Mouse (Mus musculus) heart, embryonic 12.5 days (tissue): ENCODE data around the gene Poc5. TPM values are rescaled to one million over a fixed set of nuclear protein-coding genes. Genes with fewer than 3 reads are reported as not detected.
A peak's percentile ranks its signal among the peaks of the same experiment; 100 is the strongest.

Source experiments
- ATAC-seq: fragments of 200-750 bp; cut with Nextera tagmentation; 2 replicates; pipeline ENCODE4 v1.8.0; 2017; ENCODE audit warnings: moderate TSS enrichment, moderate library complexity; ENCODE audit not compliant: insufficient number of reproducible peaks, low FRiP score
- H3K27ac ChIP-seq: fragments of 300-500 bp; sonication (generic); 2 replicates; pipeline ENCODE4 v1.5.1; 2016; ENCODE audit warnings: mild to moderate bottlenecking, moderate library complexity; ENCODE audit not compliant: poor library complexity, severe bottlenecking
- H3K27me3 ChIP-seq: fragments of 300-500 bp; sonication (generic); replicated peaks from 2 replicates; pipeline ENCODE4 v1.6.1; 2016; ENCODE audit warnings: mild to moderate bottlenecking, moderate library complexity
- H3K36me3 ChIP-seq: fragments of 300-500 bp; sonication (generic); 2 replicates; pipeline ENCODE4 v1.6.1; 2016; ENCODE audit warnings: mild to moderate bottlenecking, moderate library complexity
- H3K4me1 ChIP-seq: fragments of 300-500 bp; sonication (generic); replicated peaks from 2 replicates; pipeline ENCODE4 v1.6.1; 2016; ENCODE audit warnings: mild to moderate bottlenecking
- H3K4me2 ChIP-seq: fragments of 300-500 bp; sonication (generic); 2 replicates; pipeline ENCODE4 v1.6.1; 2016; ENCODE audit warnings: mild to moderate bottlenecking, moderate library complexity
- H3K4me3 ChIP-seq: fragments of 300-500 bp; sonication (generic); 2 replicates; pipeline ENCODE4 v1.5.1; 2016; ENCODE audit warnings: mild to moderate bottlenecking
- H3K9ac ChIP-seq: fragments of 300-500 bp; sonication (generic); 2 replicates; pipeline ENCODE4 v1.6.1; 2016; ENCODE audit warnings: mild to moderate bottlenecking, moderate library complexity
- H3K9me3 ChIP-seq: fragments of 300-500 bp; sonication (generic); replicated peaks from 2 replicates; pipeline ENCODE4 v1.6.1; 2016; ENCODE audit warnings: mild to moderate bottlenecking, moderate library complexity
- WGBS: fragments of 180-500 bp; shearing (Covaris S2); methylation state at CpG from one replicate; pipeline ENCODE4 v1.1.7; 2016; 5-methylcytosine and 5-hydroxymethylcytosine counted together
- microRNA-seq: library from miRNA; unstranded; fragments of <30 nt; microRNA quantifications from one replicate; pipeline ENCODE4, GENCODE M21; 2017
- polyA plus RNA-seq: library from polyadenylated mRNA; unstranded; fragments of >200 nt; fragmentation: Nextera tagmentation; extraction: Ambion mirVana; gene quantifications from 2 replicates; pipeline ENCODE4 v1.2.1, GENCODE M21; 2016

Poc5 gene
- polyA plus RNA-seq, 1 experiment from 2014 or later: 14.1 TPM

- Histone ChIP-seq H3K36me3 (no peaks in the 10 kb centered on the region), H3K4me3 (no peak overlapping the region), H3K27ac (no peak overlapping the region), H3K9me3 (no peaks in the 10 kb centered on the region), H3K27me3 (no peaks in the 10 kb centered on the region), H3K4me2 (no peak overlapping the region), H3K4me1 (no peaks in the 10 kb centered on the region), H3K9ac (no peak overlapping the region)
- WGBS: 88% methylated on average over 3 of the region's 3 CpGs
- ATAC-seq: no peak
These were observed 64.5 kb downstream of the Poc5 start for GRCm38 (mm10) chr13:96452621-96453020.

GRCm38 (mm10) chr13:96454288-96454687 is 66.2 kb downstream of the Poc5 start:
- no peak overlapping the region for H3K4me3 ChIP-seq
- no peak overlapping the region for H3K27ac ChIP-seq
- no peaks in the 10 kb centered on the region for H3K4me1 ChIP-seq
- ATAC-seq: peak; percentile 45; the same call in 1 of the 2 replicates
- no peak overlapping the region for H3K9ac ChIP-seq
- H3K9me3 ChIP-seq: no peaks in the 10 kb centered on the region
- no peaks in the 10 kb centered on the region for H3K36me3 ChIP-seq
- no peak overlapping the region for H3K4me2 ChIP-seq
- H3K27me3 ChIP-seq: no peaks in the 10 kb centered on the region
- WGBS: 65% methylated on average over 3 of the region's 3 CpGs

- H3K27ac ChIP-seq: no peak overlapping the region
- no peak overlapping the region for H3K9ac ChIP-seq
- no peaks in the 10 kb centered on the region for H3K4me1 ChIP-seq
- no peak for ATAC-seq
- 76% methylated on average over 5 of the region's 5 CpGs for WGBS
- no peaks in the 10 kb centered on the region for H3K9me3 ChIP-seq
- no peaks in the 10 kb centered on the region for H3K36me3 ChIP-seq
- H3K4me3 ChIP-seq: no peak overlapping the region
- H3K27me3 ChIP-seq: no peaks in the 10 kb centered on the region
- H3K4me2 ChIP-seq: no peak overlapping the region
These were observed 69.5 kb downstream of the Poc5 start for GRCm38 (mm10) chr13:96457566-96457965.

- no peaks in the 10 kb centered on the region for H3K9me3 ChIP-seq
- H3K9ac ChIP-seq: no peak overlapping the region
- H3K27me3 ChIP-seq: no peaks in the 10 kb centered on the region
- H3K36me3 ChIP-seq: no peaks in the 10 kb centered on the region
- 60% methylated on average over 5 of the region's 5 CpGs for WGBS
- no peak for ATAC-seq
- H3K4me1 ChIP-seq: no peaks in the 10 kb centered on the region
- H3K27ac ChIP-seq: no peak overlapping the region
- no peak overlapping the region for H3K4me3 ChIP-seq
- no peak overlapping the region for H3K4me2 ChIP-seq
These were observed 69.9 kb downstream of the Poc5 start for GRCm38 (mm10) chr13:96458018-96458417.

- no peak for ATAC-seq
- 77% methylated on average over 4 of the region's 4 CpGs for WGBS
- H3K4me2 ChIP-seq: no peak overlapping the region
- H3K27me3 ChIP-seq: no peaks in the 10 kb centered on the region
- H3K9me3 ChIP-seq: no peaks in the 10 kb centered on the region
- H3K36me3 ChIP-seq: no peaks in the 10 kb centered on the region
- H3K4me3 ChIP-seq: no peak overlapping the region
- H3K4me1 ChIP-seq: no peaks in the 10 kb centered on the region
- no peak overlapping the region for H3K9ac ChIP-seq
- H3K27ac ChIP-seq: no peak overlapping the region
These were observed 70.5 kb downstream of the Poc5 start for GRCm38 (mm10) chr13:96458606-96459005.

- no peaks in the 10 kb centered on the region for H3K27me3 ChIP-seq
- no peaks in the 10 kb centered on the region for H3K4me1 ChIP-seq
- no peak overlapping the region for H3K27ac ChIP-seq
- no peaks in the 10 kb centered on the region for H3K9me3 ChIP-seq
- H3K4me3 ChIP-seq: no peak overlapping the region
- H3K9ac ChIP-seq: no peak overlapping the region
- H3K4me2 ChIP-seq: no peak overlapping the region
- 59% methylated on average over 1 of the region's 1 CpGs for WGBS
- ATAC-seq: no peak
- H3K36me3 ChIP-seq: no peaks in the 10 kb centered on the region
These were observed 74.5 kb downstream of the Poc5 start for GRCm38 (mm10) chr13:96462644-96463043.

- WGBS: 51% methylated on average over 5 of the region's 5 CpGs
- no peak for ATAC-seq
- Histone ChIP-seq H3K4me3 (no peak overlapping the region), H3K27me3 (no peaks in the 10 kb centered on the region), H3K9ac (no peak overlapping the region), H3K9me3 (no peaks in the 10 kb centered on the region), H3K4me2 (no peak overlapping the region), H3K27ac (no peak overlapping the region), H3K4me1 (no peaks in the 10 kb centered on the region), H3K36me3 (no peaks in the 10 kb centered on the region)
These were observed 77.2 kb downstream of the Poc5 start for GRCm38 (mm10) chr13:96465315-96465714.

Small RNAs within 50 kb of the gene (microRNA-seq; reads per million reads assigned to microRNA genes)
- gene Gm25213: not detected

Other genes with a start within 250 kb of the Poc5 start
- 0.37 and 0.56 TPM in 2 replicates for gene Ankdd1b, start 82.9 kb downstream of the Poc5 start, polyA plus RNA-seq
- not detected in 2 replicates for gene Gm17622, start 102.4 kb downstream of the Poc5 start, polyA plus RNA-seq
- 8.6 TPM in 2 replicates for gene Polk, start 154.3 kb downstream of the Poc5 start, polyA plus RNA-seq
- gene Col4a3bp, start 154.3 kb downstream of the Poc5 start, polyA plus RNA-seq: 9.0 and 9.7 TPM in 2 replicates